Mouse (Mus musculus) left cerebral cortex, adult 18-20 months (tissue): Measurements from ENCODE around the gene Lpcat1. TPM values are rescaled to one million over a fixed set of nuclear protein-coding genes. Genes with fewer than 3 reads are reported as not detected.

ENCODE experiments used
- DNase-seq, 2 experiments: peaks; one replicate each; pipeline ENCODE4 v3.0.0; 2021 to 2022; ENCODE audit warnings: low spot score in 2 of 2, mixed read lengths in 1 of 2
- total RNA-seq, 2 experiments: library from RNA; stranded (reverse); gene quantifications; 2 replicates each; pipeline ENCODE4 v1.2.3; 2021

Gene Lpcat1
- total RNA-seq, 2 experiments from 2014 or later: 45.9 to 48.0 TPM

GRCm38 (mm10) chr13:73512776-73513673 lies 46.0 kb downstream of the Lpcat1 start:
- peak; percentile 73 to 86 for DNase-seq

DNA sequence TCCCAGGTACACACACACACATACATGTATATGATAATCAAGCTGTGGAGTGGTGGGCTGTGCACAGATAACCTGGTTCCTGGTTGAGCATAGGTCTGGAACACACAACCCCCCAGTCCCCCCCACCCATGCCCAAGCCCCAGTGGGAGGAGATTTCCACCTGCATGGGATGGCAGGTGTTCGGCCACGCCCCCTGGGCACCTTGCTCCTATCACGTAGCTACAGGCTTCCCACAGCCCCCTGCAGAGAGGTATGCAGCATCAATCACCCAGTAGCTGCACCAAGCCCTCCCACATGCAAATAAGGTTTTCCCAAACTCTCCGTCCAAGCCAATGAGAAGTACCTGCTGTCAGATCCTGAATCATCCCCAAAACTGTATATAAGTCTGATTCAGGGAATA lies 49.9 kb downstream of the Lpcat1 start:
- DNase-seq: no peak

DNA sequence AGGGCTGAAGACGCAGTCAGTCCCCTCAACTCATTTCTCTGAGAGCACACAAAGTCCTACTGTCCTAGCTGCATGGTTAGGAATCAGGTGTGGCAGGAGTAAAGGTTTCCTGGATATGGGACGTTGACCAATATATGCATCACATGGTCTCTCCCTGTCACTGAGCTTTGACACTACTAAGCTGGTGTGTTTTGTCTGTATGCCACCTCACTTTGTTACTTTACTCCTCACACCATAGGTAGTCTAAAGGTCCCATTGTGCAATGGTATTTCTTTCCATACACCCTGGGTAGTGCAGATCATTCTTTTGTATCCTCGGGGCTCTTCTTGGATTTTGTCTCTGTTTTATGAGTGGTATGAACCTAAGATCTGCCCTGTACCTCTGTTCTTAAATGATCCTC lies 66.7 kb downstream of the Lpcat1 start:
- no peak for DNase-seq

DNA sequence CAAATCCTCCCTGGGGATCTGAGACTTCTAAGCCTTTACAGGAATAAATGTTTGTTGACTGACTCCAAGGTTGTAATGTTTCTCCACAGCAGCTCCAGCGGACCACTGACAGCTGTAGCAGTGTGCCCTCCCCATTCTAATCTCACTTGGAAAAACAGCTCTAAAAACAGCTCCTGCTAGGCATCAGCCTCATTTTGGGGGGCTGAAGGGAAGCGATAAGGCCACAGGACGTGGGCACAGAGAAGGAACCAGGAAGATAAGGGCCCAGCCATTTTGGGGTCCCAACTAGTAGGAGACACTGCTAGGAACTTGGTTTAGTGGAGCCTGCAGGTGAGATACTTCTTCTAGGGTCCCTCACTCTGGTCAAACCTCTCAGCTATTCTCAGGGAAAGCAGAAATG lies 68.3 kb downstream of the Lpcat1 start:
- no peak for DNase-seq

GRCm38 (mm10) chr13:73536403-73536821 lies 69.4 kb downstream of the Lpcat1 start, which contains the start of gene Slc6a3:
TSS of gene Slc6a3 (plus strand) at chr13:73536747.
- DNase-seq: no peak

- no peak for DNase-seq
These were observed 69.8 kb downstream of the Lpcat1 start for GRCm38 (mm10) chr13:73536824-73537223.

GRCm38 (mm10) chr13:73564201-73564600 lies 97.2 kb downstream of the Lpcat1 start:
- DNase-seq: no peak

Other genes starting within 250 kb of the Lpcat1 start
- gene Irx4, start 206.7 kb upstream of the Lpcat1 start, total RNA-seq: not detected
- 10 to 100 TPM; 32.9 to 40.3 TPM for gene Mrpl36, start 138.7 kb upstream of the Lpcat1 start, total RNA-seq
- 100 to 1,000 TPM; 189 TPM for gene Ndufs6, start 138.7 kb upstream of the Lpcat1 start, total RNA-seq
- gene Slc6a3, start 69.5 kb downstream of the Lpcat1 start, total RNA-seq: under 1 TPM in 1 of 2 experiments, not detected in 1; 0.16 TPM
- 100 to 1,000 TPM; 109 to 128 TPM for gene Clptm1l, start 136.8 kb downstream of the Lpcat1 start, total RNA-seq
- 1 to 10 TPM; 2.6 to 3.0 TPM for gene Tert, start 159.7 kb downstream of the Lpcat1 start, total RNA-seq
- not detected for gene Slc6a18, start 210.8 kb downstream of the Lpcat1 start, total RNA-seq
- not detected for gene Slc6a19, start 237.7 kb downstream of the Lpcat1 start, total RNA-seq